Mouse (Mus musculus) cerebellum, adult 2 months (tissue): ENCODE data around the gene Sema4a. TPM values are rescaled to one million over a fixed set of nuclear protein-coding genes. Genes with fewer than 3 reads are reported as not detected.
A peak's percentile ranks its signal among the peaks of the same experiment; 100 is the strongest.

Source experiments
- DNase-seq, 2 experiments: peaks; one replicate each; pipeline ENCODE4 v3.0.0; 2021
- H3K27ac ChIP-seq: fragments of 200-500 bp; 2 replicates; pipeline ENCODE4 v1.5.1; 2012; ENCODE audit warnings: low read length, control low read depth, inconsistent platforms; ENCODE audit not compliant: insufficient read depth
- H3K27me3 ChIP-seq: fragments of 200-500 bp; 2 replicates; pipeline ENCODE4 v1.6.1; 2012; ENCODE audit warnings: inconsistent platforms, mild to moderate bottlenecking, low read length, moderate library complexity; ENCODE audit not compliant: control insufficient read depth, insufficient read depth
- H3K4me1 ChIP-seq: fragments of 200-500 bp; 2 replicates; pipeline ENCODE4 v1.6.1; 2011; ENCODE audit warnings: low read length; ENCODE audit not compliant: control insufficient read depth, insufficient read depth
- H3K4me3 ChIP-seq: fragments of 200-500 bp; replicated peaks from 2 replicates; pipeline ENCODE3; 2011; ENCODE audit warnings: mild to moderate bottlenecking, low read depth, low read length, control low read depth; ENCODE audit not compliant: insufficient read depth
- CTCF ChIP-seq: fragments of 200-500 bp; IDR thresholded peaks from 2 replicates; pipeline ENCODE4 v1.5.1; 2011; ENCODE audit warnings: low read depth, mild to moderate bottlenecking, control low read depth, low read length, moderate library complexity, borderline replicate concordance; ENCODE audit not compliant: insufficient read depth
- POLR2A ChIP-seq: fragments of 200-500 bp; IDR thresholded peaks from 2 replicates; pipeline ENCODE4 v1.6.1; 2011; ENCODE audit warnings: low read length, control low read depth, borderline replicate concordance; ENCODE audit not compliant: insufficient read depth
- WGBS: fragments of 180-500 bp; shearing (Covaris S2); methylation state at CpG from one replicate; pipeline ENCODE4 v1.1.7; 2018; 5-methylcytosine and 5-hydroxymethylcytosine counted together
- polyA plus RNA-seq: library from polyadenylated mRNA; depleted of rRNA; stranded (reverse); fragments of >200 nt; gene quantifications from 2 replicates; pipeline ENCODE4 v1.2.3, GENCODE M21; 2012

Sema4a gene
- polyA plus RNA-seq, 1 experiment = 31.8 TPM

DNA sequence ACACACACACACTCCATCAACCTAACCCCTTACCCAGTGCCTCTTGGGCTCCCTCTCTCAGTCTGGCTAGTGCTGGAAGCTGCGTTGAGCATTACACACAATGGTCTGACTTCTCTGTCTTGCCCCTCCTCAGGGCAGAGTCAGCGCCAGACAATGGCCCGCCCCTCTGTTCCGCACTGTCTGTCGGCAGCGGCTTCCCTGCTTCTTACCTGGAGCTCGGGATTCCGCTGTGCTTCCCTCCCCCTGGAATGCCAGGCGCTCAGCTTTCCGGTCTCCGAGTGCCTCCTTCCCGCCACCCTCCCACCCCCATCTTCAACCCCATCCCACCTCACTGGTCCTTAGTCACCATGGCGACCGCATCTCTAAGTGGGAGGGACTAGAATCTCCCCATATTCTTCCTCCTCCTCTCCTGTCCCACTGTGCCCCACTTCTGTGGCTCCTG is 2.2 kb downstream of the Sema4a start:
- DNase-seq = no peak
- Histone ChIP-seq H3K27ac (no peak overlapping the region), H3K4me1 (peaks cover 5% of the 10 kb centered on the region), H3K27me3 (no peaks in the 10 kb centered on the region), H3K4me3 (peak overlapping the region; percentile 53)
- TF ChIP-seq POLR2A (no peak), CTCF (no peak)
- WGBS = 3% methylated on average over 14 of the region's 14 CpGs

DNA sequence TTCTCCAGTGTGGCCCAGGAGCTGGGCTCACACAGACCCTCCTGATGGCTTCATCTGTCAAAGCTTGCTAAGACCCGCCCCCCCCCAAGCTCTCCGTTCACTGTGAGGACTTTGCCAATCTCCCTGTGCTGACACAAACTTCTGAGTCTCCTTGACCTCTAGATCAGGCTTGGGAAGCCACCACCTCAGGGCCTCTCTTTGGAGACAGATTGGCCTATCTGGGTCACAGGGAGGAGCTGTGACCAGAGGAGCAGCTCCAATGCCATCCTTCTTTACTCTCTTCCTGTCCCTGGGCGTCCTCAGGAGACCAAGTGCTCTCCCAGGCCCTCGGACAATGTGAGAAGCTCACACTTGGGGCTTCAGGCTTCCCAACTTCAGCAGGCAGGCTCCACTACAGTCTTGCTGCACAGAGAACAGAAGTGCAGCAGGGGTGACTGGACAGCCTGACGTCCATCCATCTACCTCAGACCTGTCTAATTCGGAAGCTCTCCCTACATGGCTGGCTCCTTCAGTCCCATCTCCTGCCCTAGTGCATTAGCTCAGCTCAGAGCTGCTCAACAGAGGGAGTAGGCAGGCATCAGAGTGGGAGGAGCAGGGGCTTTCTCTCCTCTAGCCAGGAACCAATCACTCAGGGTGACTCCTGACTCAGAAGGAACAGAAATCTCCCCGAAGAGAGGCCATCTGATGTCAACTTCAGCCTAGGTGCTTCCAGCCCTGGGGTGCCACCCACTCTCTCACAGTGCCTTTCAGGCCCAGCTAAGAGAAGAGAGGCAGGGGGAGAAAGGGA is 4.0 kb downstream of the Sema4a start:
- H3K27ac ChIP-seq = no peak overlapping the region
- no peak for TF ChIP-seq POLR2A
- TF ChIP-seq CTCF = no peak
- WGBS = 79% methylated on average over 7 of the region's 7 CpGs

DNA sequence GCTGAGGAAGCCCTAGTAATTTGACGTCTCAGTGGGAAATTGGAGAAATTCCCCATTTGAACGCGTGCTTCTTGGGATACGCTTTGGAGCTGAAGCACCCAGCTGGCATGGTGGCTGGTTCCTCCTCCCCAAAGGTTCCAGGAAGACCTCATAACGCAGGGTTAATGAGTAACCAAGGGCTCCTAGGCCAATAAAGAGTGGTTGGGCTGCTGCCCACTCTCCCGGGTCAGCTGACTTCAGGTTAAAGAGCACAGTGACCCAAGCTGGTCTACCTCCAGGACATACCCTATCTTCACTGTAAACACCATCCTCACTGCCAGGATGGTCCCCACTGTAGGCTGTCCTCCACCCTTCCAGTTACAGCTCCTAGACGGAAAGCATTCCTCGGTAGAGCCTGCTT is 4.7 kb downstream of the Sema4a start:
- no peak for TF ChIP-seq POLR2A
- no peak for TF ChIP-seq CTCF
- H3K4me1 ChIP-seq = peaks cover 22% of the 10 kb centered on the region
- H3K27me3 ChIP-seq = no peaks in the 10 kb centered on the region
- H3K4me3 ChIP-seq = no peak overlapping the region
- no peak for DNase-seq
- H3K27ac ChIP-seq = no peak overlapping the region
- WGBS = 90% methylated on average over 8 of the region's 8 CpGs

More for the DNA sequence above, 4.0 kb downstream of the Sema4a start:
- Histone ChIP-seq H3K27me3 (no peaks in the 10 kb centered on the region), H3K4me3 (no peak overlapping the region), H3K4me1 (peaks cover 21% of the 10 kb centered on the region)
- no peak for DNase-seq

DNA sequence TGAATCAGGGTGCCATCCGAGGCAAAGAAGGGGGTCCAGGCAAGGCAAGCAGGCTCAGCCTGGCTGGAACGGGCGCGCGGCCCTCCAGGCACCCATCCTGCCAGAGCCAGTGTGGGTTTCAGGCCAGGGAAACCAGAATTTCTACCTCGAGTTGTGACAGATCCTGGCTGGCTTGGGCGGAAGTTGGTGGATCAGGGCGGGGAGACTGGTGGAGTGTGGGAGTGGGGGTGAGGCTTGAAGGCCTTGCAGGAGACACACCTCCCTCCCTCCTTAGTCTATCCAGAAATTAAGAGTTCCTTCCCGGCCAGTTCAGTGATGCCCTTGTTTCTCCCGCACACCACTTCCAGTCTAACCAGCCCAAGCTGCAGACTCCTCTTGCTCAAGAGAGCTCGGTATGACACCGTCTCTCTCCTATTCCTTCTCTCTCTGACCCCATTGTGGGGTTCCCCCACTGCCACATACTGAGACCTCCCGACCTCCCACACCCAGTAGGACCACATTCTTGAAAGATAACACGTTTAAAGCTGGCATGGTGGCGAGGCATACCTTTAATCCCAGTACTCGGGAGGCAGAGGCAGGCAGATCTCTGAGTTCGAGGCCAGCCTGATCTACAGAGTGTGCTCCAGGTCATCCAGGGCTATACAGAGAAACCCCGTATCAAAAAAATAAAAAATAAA is 5.3 kb downstream of the Sema4a start:
- TF ChIP-seq POLR2A (no peak), CTCF (no peak)
- no peak overlapping the region for H3K27ac ChIP-seq
- no peak overlapping the region for H3K4me3 ChIP-seq
- 81% methylated on average over 18 of the region's 18 CpGs for WGBS
- H3K27me3 ChIP-seq = no peaks in the 10 kb centered on the region
- peaks cover 22% of the 10 kb centered on the region for H3K4me1 ChIP-seq
- DNase-seq = no peak

DNA sequence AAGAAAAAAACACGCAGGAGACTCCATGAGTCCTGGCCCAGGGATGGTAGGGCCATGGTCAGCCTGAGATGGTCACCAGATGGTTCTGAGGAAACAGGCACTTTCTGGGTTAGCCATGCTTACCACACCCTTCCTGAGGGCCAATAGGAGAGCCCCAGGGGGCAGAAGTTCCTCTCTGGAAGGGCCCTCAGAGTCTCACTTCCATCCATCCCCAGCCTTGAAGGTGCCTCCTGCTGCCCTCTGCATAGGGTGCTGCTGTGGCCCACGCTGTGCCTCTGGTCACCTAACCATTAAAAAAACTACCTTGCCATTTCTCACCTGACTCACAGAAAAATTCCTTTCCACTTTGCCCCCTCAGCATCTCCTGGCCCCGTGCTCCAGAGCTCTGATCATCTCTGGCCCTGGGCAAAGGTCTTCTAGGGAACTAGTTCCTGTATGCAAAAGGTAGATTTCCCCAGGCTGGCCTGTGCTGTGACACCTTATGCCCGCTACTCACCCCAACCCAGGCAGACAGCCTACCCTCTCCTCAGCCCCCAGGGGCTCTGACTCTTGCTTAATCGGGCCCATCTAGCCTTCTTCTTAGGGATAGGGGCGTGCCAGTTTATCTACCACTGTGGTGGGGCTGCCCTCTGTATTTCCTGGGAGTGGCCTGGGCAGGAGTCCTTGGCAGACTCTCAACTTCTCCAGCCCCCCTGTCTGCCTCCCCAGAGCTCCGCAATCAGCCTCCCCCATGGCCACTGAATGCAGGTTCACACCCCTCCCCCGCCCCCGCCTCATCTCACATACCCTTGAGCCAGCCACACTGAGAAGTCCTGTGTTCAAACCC is 6.0 kb downstream of the Sema4a start:
- Histone ChIP-seq H3K27me3 (no peaks in the 10 kb centered on the region), H3K4me1 (peaks cover 22% of the 10 kb centered on the region), H3K4me3 (no peak overlapping the region), H3K27ac (no peak overlapping the region)
- no peak for DNase-seq
- TF ChIP-seq POLR2A = no peak
- no peak for TF ChIP-seq CTCF
- 66% methylated on average over 9 of the region's 9 CpGs for WGBS

DNA sequence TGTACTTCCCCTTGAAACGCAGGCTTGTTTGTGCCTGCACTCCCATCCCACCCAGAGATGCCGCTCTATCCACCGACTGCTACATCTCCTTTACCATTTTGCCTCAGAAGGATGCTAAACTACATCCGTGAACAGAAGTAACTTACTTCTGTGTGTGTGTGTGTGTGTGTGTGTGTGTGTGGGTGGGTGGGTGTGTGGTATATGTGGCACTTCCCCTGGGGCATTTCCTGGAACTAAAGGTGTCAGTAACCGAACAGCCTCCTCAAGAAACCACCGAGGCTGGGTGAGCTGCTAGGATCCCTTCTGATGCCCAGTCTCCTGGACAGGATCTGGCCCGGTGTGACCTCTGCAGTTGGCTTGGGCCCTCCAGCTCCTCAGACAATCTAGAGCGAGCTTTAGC is 7.0 kb downstream of the Sema4a start:
- no peak overlapping the region for H3K27ac ChIP-seq
- no peaks in the 10 kb centered on the region for H3K27me3 ChIP-seq
- peaks cover 29% of the 10 kb centered on the region for H3K4me1 ChIP-seq
- 87% methylated on average over 8 of the region's 8 CpGs for WGBS
- TF ChIP-seq POLR2A (no peak), CTCF (no peak)
- no peak overlapping the region for H3K4me3 ChIP-seq
- no peak for DNase-seq

DNA sequence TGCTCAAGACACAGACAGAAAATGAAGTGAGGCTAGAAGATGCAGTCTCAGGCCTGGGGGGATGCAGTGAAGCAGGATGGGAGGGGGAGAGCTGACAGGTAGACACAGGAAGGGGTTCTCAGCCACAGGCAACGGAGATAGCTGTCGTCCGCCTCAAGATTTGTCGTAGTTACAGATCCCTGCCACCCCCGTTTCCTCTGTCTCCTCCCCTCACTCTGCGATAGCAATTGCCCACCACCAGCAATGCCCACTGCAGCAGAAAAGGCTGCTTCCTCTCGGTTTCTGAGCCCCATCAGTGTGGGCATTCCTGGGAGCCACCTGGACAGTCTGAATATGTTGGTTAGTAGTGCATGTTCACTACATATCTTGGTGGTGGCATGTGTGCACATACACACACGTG is 7.6 kb downstream of the Sema4a start:
- H3K4me3 ChIP-seq = no peak overlapping the region
- no peak for TF ChIP-seq CTCF
- no peak for TF ChIP-seq POLR2A
- no peaks in the 10 kb centered on the region for H3K27me3 ChIP-seq
- WGBS = 83% methylated on average over 8 of the region's 8 CpGs
- H3K27ac ChIP-seq = no peak overlapping the region
- H3K4me1 ChIP-seq = peaks cover 30% of the 10 kb centered on the region
- DNase-seq = no peak

DNA sequence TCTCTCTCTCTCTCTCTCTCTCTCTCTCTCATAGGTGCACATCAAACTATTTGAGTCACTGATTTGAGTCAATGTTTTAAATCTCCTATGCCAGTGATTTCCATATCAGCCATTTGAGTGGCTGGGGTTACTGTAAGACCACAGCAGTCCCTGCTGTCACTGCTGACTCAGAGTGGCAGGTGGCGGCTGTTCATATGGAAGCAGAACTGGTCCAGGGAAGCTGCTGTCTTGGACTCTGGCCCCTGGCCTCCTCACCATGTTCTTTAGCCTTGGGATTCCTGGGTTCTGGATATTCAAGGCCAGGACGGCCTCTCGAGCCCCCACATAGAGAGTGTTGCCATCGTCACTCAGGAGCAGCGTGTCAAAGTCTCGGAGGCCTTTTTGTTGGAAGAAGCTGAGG is 8.3 kb downstream of the Sema4a start:
- peak in 1 of 2 experiments; percentile 67 for DNase-seq
- TF ChIP-seq POLR2A = no peak
- TF ChIP-seq CTCF = no peak
- 38% methylated on average over 6 of the region's 6 CpGs for WGBS
- no peaks in the 10 kb centered on the region for H3K27me3 ChIP-seq
- no peak overlapping the region for H3K27ac ChIP-seq
- peaks cover 30% of the 10 kb centered on the region for H3K4me1 ChIP-seq
- H3K4me3 ChIP-seq = no peak overlapping the region
